Mouse (Mus musculus) embryonic facial prominence, embryonic 13.5 days (tissue): ENCODE measurements around the gene Crb1. TPM values are rescaled to one million over a fixed set of nuclear protein-coding genes. Genes with fewer than 3 reads are reported as not detected.

ENCODE experiments used
- ATAC-seq: fragments of 200-750 bp; cut with Nextera tagmentation; 2 replicates; pipeline ENCODE4 v1.8.0; 2017; ENCODE audit warnings: low read depth; ENCODE audit not compliant: insufficient number of reproducible peaks, insufficient read depth, low FRiP score, low TSS enrichment
- H3K27ac ChIP-seq: fragments of 300-500 bp; sonication (generic); 2 replicates; pipeline ENCODE4 v1.5.1; 2015; ENCODE audit warnings: moderate library complexity, mild to moderate bottlenecking, inconsistent platforms
- H3K27me3 ChIP-seq: fragments of 300-500 bp; sonication (generic); 2 replicates; pipeline ENCODE4 v1.6.1; 2015; ENCODE audit warnings: mild to moderate bottlenecking, inconsistent platforms
- H3K36me3 ChIP-seq: fragments of 300-500 bp; sonication (generic); 2 replicates; pipeline ENCODE4 v1.6.1; 2015; ENCODE audit warnings: mild to moderate bottlenecking, inconsistent platforms
- H3K4me1 ChIP-seq: fragments of 300-500 bp; sonication (generic); 2 replicates; pipeline ENCODE4 v1.6.1; 2015; ENCODE audit warnings: inconsistent platforms
- H3K4me2 ChIP-seq: fragments of 300-500 bp; sonication (generic); 2 replicates; pipeline ENCODE4 v1.6.1; 2015; ENCODE audit warnings: moderate library complexity, mild to moderate bottlenecking, inconsistent platforms
- H3K4me3 ChIP-seq: fragments of 300-500 bp; sonication (generic); 2 replicates; pipeline ENCODE4 v1.5.1; 2015; ENCODE audit warnings: mild to moderate bottlenecking, inconsistent platforms
- H3K9ac ChIP-seq: fragments of 300-500 bp; sonication (generic); 2 replicates; pipeline ENCODE4 v1.6.1; 2015; ENCODE audit warnings: mild to moderate bottlenecking, inconsistent platforms
- H3K9me3 ChIP-seq: fragments of 300-500 bp; sonication (generic); 2 replicates; pipeline ENCODE4 v1.6.1; 2016; ENCODE audit warnings: inconsistent platforms
- WGBS: fragments of 180-500 bp; shearing (Covaris S2); methylation state at CpG from one replicate; pipeline ENCODE4 v1.1.7; 2015; ENCODE audit warnings: mixed read lengths; 5-methylcytosine and 5-hydroxymethylcytosine counted together
- polyA plus RNA-seq: library from polyadenylated mRNA; unstranded; fragments of >200 nt; fragmentation: Nextera tagmentation; extraction: Ambion mirVana; gene quantifications from 2 replicates; pipeline ENCODE4 v1.2.1, GENCODE M21; 2015

The Crb1 gene
- polyA plus RNA-seq, 1 experiment from 2014 or later = not detected

- WGBS = 21% methylated on average over 3 of the region's 3 CpGs
- Histone ChIP-seq H3K9ac (no peak overlapping the region), H3K27me3 (no peaks in the 10 kb centered on the region)
Measured at GRCm38 (mm10) chr1:139156397-139156796, 220.5 kb downstream of the Crb1 start.

GRCm38 (mm10) chr1:139153493-139153892 is 223.4 kb downstream of the Crb1 start:
- ATAC-seq = no peak; the same call in 1 of the 2 replicates
- Histone ChIP-seq H3K27me3 (no peaks in the 10 kb centered on the region), H3K36me3 (no peaks in the 10 kb centered on the region), H3K9me3 (no peaks in the 10 kb centered on the region), H3K4me2 (no peak overlapping the region), H3K27ac (no peak overlapping the region), H3K4me3 (no peak overlapping the region), H3K9ac (no peak overlapping the region), H3K4me1 (no peaks in the 10 kb centered on the region)
- 51% methylated on average over 6 of the region's 6 CpGs for WGBS

More at GRCm38 (mm10) chr1:139156397-139156796, 220.5 kb downstream of the Crb1 start:
- ATAC-seq = no peak
- Histone ChIP-seq H3K27ac (no peak overlapping the region), H3K9me3 (no peaks in the 10 kb centered on the region), H3K4me2 (no peak overlapping the region), H3K4me3 (no peak overlapping the region), H3K4me1 (no peaks in the 10 kb centered on the region), H3K36me3 (no peaks in the 10 kb centered on the region)

- no peak for ATAC-seq
Measured at GRCm38 (mm10) chr1:139153006-139153405, 223.9 kb downstream of the Crb1 start.

More at GRCm38 (mm10) chr1:139153006-139153405, 223.9 kb downstream of the Crb1 start:
- H3K4me1 ChIP-seq = no peaks in the 10 kb centered on the region
- H3K4me2 ChIP-seq = no peak overlapping the region
- H3K4me3 ChIP-seq = no peak overlapping the region
- H3K27ac ChIP-seq = no peak overlapping the region
- H3K27me3 ChIP-seq = no peaks in the 10 kb centered on the region
- no peaks in the 10 kb centered on the region for H3K36me3 ChIP-seq
- H3K9me3 ChIP-seq = no peaks in the 10 kb centered on the region
- WGBS = 76% methylated on average over 2 of the region's 2 CpGs
- no peak overlapping the region for H3K9ac ChIP-seq

Other genes starting within 250 kb of the Crb1 start
- 8.0 and 9.8 TPM in 2 replicates for gene Zbtb41, start 45.2 kb upstream of the Crb1 start, polyA plus RNA-seq
- 17.6 and 18.5 TPM in 2 replicates for gene Aspm, start 77.7 kb upstream of the Crb1 start, polyA plus RNA-seq
- gene F13b, start 124.6 kb upstream of the Crb1 start, polyA plus RNA-seq = 0.26 TPM in 1 of 2 replicates, not detected in the other
- not detected in 2 replicates for gene Cfhr1, start 183.2 kb upstream of the Crb1 start, polyA plus RNA-seq